ENCODE assay signal across 8 mouse cellular contexts in genomic region chr6:134119136-134119535, GRCm38 (mm10).
DNase-seq lines count a peak whose midpoint lies in the region; ATAC-seq lines count a peak whose summit lies in the region.
"Had no signal": no experiment of that assay in that cellular context is flagged by ENCODE, and none has a peak within 500 bp of the region (broad histone marks: within the 10 kb centered on the region; RNA-seq: fewer than 3 reads in every experiment).

No protein-coding gene starts in this region.

- peak; percentile 66; the same call in 1 of the 2 replicates for ATAC-seq in limb, embryonic 13.5 days (ENCODE audit: low FRiP score, low read depth)
- no peak for ATAC-seq in erythroid progenitor cell, adult 5-6 weeks (replicated peaks; ENCODE audit: low FRiP score, poor library complexity, severe bottlenecking)
- ATAC-seq: hindbrain, postnatal 0 days had no signal

- H3K27ac ChIP-seq in limb, embryonic 13.5 days, result peak overlapping the region; percentile 61; the same call in 1 of the 2 replicates
- H3K27ac ChIP-seq: hindbrain, postnatal 0 days had no signal

- 6% methylated on average over 4 of the region's 4 CpGs for WGBS in limb, embryonic 13.5 days

- H3K9me3 ChIP-seq in limb, embryonic 13.5 days, result no peaks in the 10 kb centered on the region

- H3K4me3 ChIP-seq in limb, embryonic 13.5 days, result no peak overlapping the region

- no peak overlapping the region; the same call in 1 of the 2 replicates for H3K9ac ChIP-seq in limb, embryonic 13.5 days

- H3K27me3 ChIP-seq in limb, embryonic 13.5 days, result no peaks in the 10 kb centered on the region

- DNase-seq in kidney, postnatal 4 days, result peak; percentile 19 to 47
- DNase-seq in kidney, postnatal 36 days, result no peak
- peak; percentile 38 for DNase-seq in R1 (ENCODE audit: low read depth, low spot score)
- DNase-seq in embryo, embryonic 11 days, result peak; percentile 46
- no peak for DNase-seq in thymus, postnatal 14 days

- peaks cover 33% of the 10 kb centered on the region for H3K4me1 ChIP-seq in limb, embryonic 13.5 days

- peaks cover 7% of the 10 kb centered on the region; the same call in 1 of the 2 replicates for H3K36me3 ChIP-seq in limb, embryonic 13.5 days

- 0 out of 2 replicates have a peak overlapping the region, but pooled peaks have one; percentile 14 for H3K4me2 ChIP-seq in limb, embryonic 13.5 days (replicated peaks)

Comparison
In these comparisons a context has a peak if more than half of its experiments do, and no peak if none do; other contexts are left out.
1. DNase-seq: peak in kidney, postnatal 4 days (2 of 2), R1 (single experiment) and embryo, embryonic 11 days (single experiment); none in kidney, postnatal 36 days (0 of 2) and thymus, postnatal 14 days (single experiment).